Mouse (Mus musculus): ENCODE results near the gene Garnl3. TPM values are rescaled to one million over a fixed set of nuclear protein-coding genes. Genes with fewer than 3 reads are reported as not detected.
A peak's percentile ranks its signal among the peaks of the same experiment; 100 is the strongest.

Garnl3 gene
- total and polyA plus RNA-seq, 2 experiments from 2014 or later, result 49.8 to 114 TPM

GRCm38 (mm10) chr2:32962875-32963220 is 168.6 kb downstream of the Garnl3 start:
- H3K4me2 ChIP-seq (ENCODE audit: low read depth), result peak overlapping the region; percentile 76
- no peaks in the 10 kb centered on the region for H3K27me3 ChIP-seq (ENCODE audit: insufficient read depth, low read length)
- H3K36me3 ChIP-seq (ENCODE audit: insufficient read depth), result peaks cover 21% of the 10 kb centered on the region
- H3K9me3 ChIP-seq (ENCODE audit: low read length), result no peaks in the 10 kb centered on the region
- peak overlapping the region; percentile 67 for H3K4me3 ChIP-seq (ENCODE audit: low read depth, low read length)
- no peak for TF ChIP-seq CTCF (IDR thresholded peaks at IDR 0.05; ENCODE audit: low read depth)
- ATAC-seq (no peak), DNase-seq (no peak)
- 7% methylated on average over 9 of the region's 9 CpGs for WGBS
- H3K27ac ChIP-seq (ENCODE audit: low read depth, low read length), result peak overlapping the region; percentile 29; the same call in 1 of the 2 replicates
- peak overlapping the region; percentile 82 for H3K9ac ChIP-seq
- peaks cover 12% of the 10 kb centered on the region for H3K4me1 ChIP-seq (ENCODE audit: insufficient read depth)

- no peaks in the 10 kb centered on the region for H3K9me3 ChIP-seq (ENCODE audit: low read length)
- peak overlapping the region; percentile 82 for H3K9ac ChIP-seq
- peak overlapping the region; percentile 76 for H3K4me2 ChIP-seq (ENCODE audit: low read depth)
- peak; percentile 3; the same call in 1 of the 2 replicates for ATAC-seq
- peaks cover 8% of the 10 kb centered on the region for H3K4me1 ChIP-seq (ENCODE audit: insufficient read depth)
- 1% methylated on average over 33 of the region's 33 CpGs for whole genome bisulfite sequencing
- H3K36me3 ChIP-seq (ENCODE audit: insufficient read depth), result peaks cover 22% of the 10 kb centered on the region
- DNase-seq, result peak; percentile 58
- peak overlapping the region; percentile 87 for H3K27ac ChIP-seq (ENCODE audit: low read depth, low read length)
- no peaks in the 10 kb centered on the region for H3K27me3 ChIP-seq (ENCODE audit: insufficient read depth, low read length)
- H3K4me3 ChIP-seq (ENCODE audit: low read depth, low read length), result peak overlapping the region; percentile 67
- no peak for TF ChIP-seq CTCF (IDR thresholded peaks at IDR 0.05; ENCODE audit: low read depth)
Measured at GRCm38 (mm10) chr2:32962062-32962874, 169.2 kb downstream of the Garnl3 start.

- peak within 1 kb of the TSS; percentile 67 for H3K4me3 ChIP-seq (ENCODE audit: low read depth, low read length)
- 3% methylated on average over 55 of the region's 55 CpGs for WGBS
- DNase-seq (peak; percentile 96), ATAC-seq (peak; percentile 96)
- TF ChIP-seq CTCF (IDR thresholded peaks at IDR 0.05; ENCODE audit: low read depth), result no peak
- no peaks in the 10 kb centered on the region for H3K9me3 ChIP-seq (ENCODE audit: low read length)
- H3K9ac ChIP-seq, result peak within 1 kb of the TSS; percentile 82
- H3K4me1 ChIP-seq (ENCODE audit: insufficient read depth), result peaks cover 8% of the 10 kb centered on the region
- H3K36me3 ChIP-seq (ENCODE audit: insufficient read depth), result peaks cover 30% of the 10 kb centered on the region
- H3K4me2 ChIP-seq (ENCODE audit: low read depth), result peak within 1 kb of the TSS; percentile 76
- H3K27me3 ChIP-seq (ENCODE audit: insufficient read depth, low read length), result no peaks in the 10 kb centered on the region
- H3K27ac ChIP-seq (ENCODE audit: low read depth, low read length), result peak within 1 kb of the TSS; percentile 87
Measured at GRCm38 (mm10) chr2:32961192-32961995, 170.1 kb downstream of the Garnl3 start, which contains the start of the genes Rpl12 and Lrsam1. Gene Rpl12, plus strand, starts transcription at chr2:32961559. Gene Lrsam1, minus strand, starts transcription at chr2:32961614.

GRCm38 (mm10) chr2:32960273-32960672 is 171.2 kb downstream of the Garnl3 start:
- Histone ChIP-seq H3K27ac (ENCODE audit: low read depth, low read length) (no peak overlapping the region), H3K27me3 (ENCODE audit: insufficient read depth, low read length) (no peaks in the 10 kb centered on the region), H3K4me2 (ENCODE audit: low read depth) (peak overlapping the region; percentile 76), H3K4me3 (ENCODE audit: low read depth, low read length) (0 out of 2 replicates have a peak overlapping the region, but pooled peaks have one; percentile 67), H3K4me1 (ENCODE audit: insufficient read depth) (peaks cover 8% of the 10 kb centered on the region), H3K36me3 (ENCODE audit: insufficient read depth) (peaks cover 38% of the 10 kb centered on the region), H3K9me3 (ENCODE audit: low read length) (no peaks in the 10 kb centered on the region), H3K9ac (0 out of 2 replicates have a peak overlapping the region, but pooled peaks have one; percentile 82)
- DNase-seq, result no peak
- ATAC-seq, result no peak
- no peak for TF ChIP-seq CTCF (IDR thresholded peaks at IDR 0.05; ENCODE audit: low read depth)
- 95% methylated on average over 4 of the region's 4 CpGs for WGBS

- Histone ChIP-seq H3K4me2 (ENCODE audit: low read depth) (no peak overlapping the region), H3K27me3 (ENCODE audit: insufficient read depth, low read length) (no peaks in the 10 kb centered on the region), H3K4me1 (ENCODE audit: insufficient read depth) (peaks cover 8% of the 10 kb centered on the region), H3K9ac (no peak overlapping the region), H3K9me3 (ENCODE audit: low read length) (no peaks in the 10 kb centered on the region), H3K36me3 (ENCODE audit: insufficient read depth) (peaks cover 36% of the 10 kb centered on the region), H3K27ac (ENCODE audit: low read depth, low read length) (no peak overlapping the region), H3K4me3 (ENCODE audit: low read depth, low read length) (no peak overlapping the region)
- WGBS, result 59% methylated on average over 8 of the region's 8 CpGs
- TF ChIP-seq CTCF (IDR thresholded peaks at IDR 0.05; ENCODE audit: low read depth), result peak; percentile 45
- DNase-seq (no peak), ATAC-seq (no peak)
Measured at GRCm38 (mm10) chr2:32957344-32957743, 174.1 kb downstream of the Garnl3 start.

GRCm38 (mm10) chr2:32954581-32954980 is 176.9 kb downstream of the Garnl3 start:
- ATAC-seq (no peak), DNase-seq (no peak)
- H3K36me3 ChIP-seq (ENCODE audit: insufficient read depth), result peaks cover 58% of the 10 kb centered on the region
- H3K4me3 ChIP-seq (ENCODE audit: low read depth, low read length), result no peak overlapping the region
- H3K9me3 ChIP-seq (ENCODE audit: low read length), result no peaks in the 10 kb centered on the region
- H3K9ac ChIP-seq, result no peak overlapping the region
- 0 out of 2 replicates have a peak, but pooled peaks have one; percentile 21 for TF ChIP-seq CTCF (IDR thresholded peaks at IDR 0.05; ENCODE audit: low read depth)
- H3K4me1 ChIP-seq (ENCODE audit: insufficient read depth), result no peaks in the 10 kb centered on the region
- WGBS, result 89% methylated on average over 2 of the region's 2 CpGs
- H3K4me2 ChIP-seq (ENCODE audit: low read depth), result no peak overlapping the region
- H3K27ac ChIP-seq (ENCODE audit: low read depth, low read length), result no peak overlapping the region
- no peaks in the 10 kb centered on the region for H3K27me3 ChIP-seq (ENCODE audit: insufficient read depth, low read length)
